Mouse (Mus musculus) left cerebral cortex, adult 11 months (tissue): ENCODE results near the gene Hoga1.

Experiments
- DNase-seq: peaks from one replicate; pipeline ENCODE4 v3.0.0; 2022; ENCODE audit warnings: low spot score

Gene Hoga1

GRCm38 (mm10) chr19:42022542-42022848 lies 22.9 kb upstream of the Hoga1 start:
- DNase-seq = no peak

GRCm38 (mm10) chr19:42026158-42026557 lies 19.3 kb upstream of the Hoga1 start:
- DNase-seq = peak; percentile 77

- DNase-seq = no peak
Observed at GRCm38 (mm10) chr19:42031112-42031511, 14.3 kb upstream of the Hoga1 start.

- no peak for DNase-seq
Observed at GRCm38 (mm10) chr19:42033611-42034010, 11.8 kb upstream of the Hoga1 start.

- DNase-seq = no peak
Observed at GRCm38 (mm10) chr19:42034146-42034775, 11.1 kb upstream of the Hoga1 start.

- DNase-seq = no peak
Observed at GRCm38 (mm10) chr19:42034881-42035455, 10.4 kb upstream of the Hoga1 start.

GRCm38 (mm10) chr19:42035456-42036248 lies 9.8 kb upstream of the Hoga1 start, which contains the start of gene Ankrd2:
Gene Ankrd2, plus strand, starts transcription at chr19:42036000.
- DNase-seq = peak; percentile 57

GRCm38 (mm10) chr19:42036357-42036756 lies 9.1 kb upstream of the Hoga1 start:
- DNase-seq = no peak

- no peak for DNase-seq
Observed at GRCm38 (mm10) chr19:42037167-42037702, 8.2 kb upstream of the Hoga1 start.

GRCm38 (mm10) chr19:42038310-42038709 lies 7.1 kb upstream of the Hoga1 start:
- no peak for DNase-seq

- no peak for DNase-seq
Observed at GRCm38 (mm10) chr19:42043988-42044387, 1.4 kb upstream of the Hoga1 start.

GRCm38 (mm10) chr19:42050251-42050650 lies 4.8 kb downstream of the Hoga1 start:
- no peak for DNase-seq

GRCm38 (mm10) chr19:42051351-42051750 lies 5.9 kb downstream of the Hoga1 start:
- no peak for DNase-seq

GRCm38 (mm10) chr19:42051948-42052347 lies 6.5 kb downstream of the Hoga1 start, which contains the start of gene 4933411K16Rik:
Gene 4933411K16Rik, plus strand, starts transcription at chr19:42052248.
- DNase-seq = no peak

GRCm38 (mm10) chr19:42054255-42054654 lies 8.8 kb downstream of the Hoga1 start:
- no peak for DNase-seq

- DNase-seq = no peak
Observed at GRCm38 (mm10) chr19:42055881-42056280, 10.5 kb downstream of the Hoga1 start.

- no peak for DNase-seq
Observed at GRCm38 (mm10) chr19:42056719-42057409, 11.5 kb downstream of the Hoga1 start.

GRCm38 (mm10) chr19:42058426-42058825 lies 13.0 kb downstream of the Hoga1 start:
- no peak for DNase-seq

GRCm38 (mm10) chr19:42061443-42061842 lies 16.0 kb downstream of the Hoga1 start:
- no peak for DNase-seq

- DNase-seq = no peak
Observed at GRCm38 (mm10) chr19:42068441-42069240, 23.2 kb downstream of the Hoga1 start.

GRCm38 (mm10) chr19:42069241-42069525 lies 23.8 kb downstream of the Hoga1 start:
- DNase-seq = no peak

- no peak for DNase-seq
Observed at GRCm38 (mm10) chr19:42071221-42071620, 25.8 kb downstream of the Hoga1 start.
